Mouse (Mus musculus) erythroid progenitor cell, adult 5-6 weeks (primary cell): ENCODE results near the gene Nme8. TPM values are rescaled to one million over a fixed set of nuclear protein-coding genes. Genes with fewer than 3 reads are reported as not detected.

Experiments used
- ATAC-seq: replicated peaks from 2 replicates; pipeline ENCODE4 v1.8.0; 2016; ENCODE audit warnings: moderate number of reproducible peaks, mild to moderate bottlenecking, moderate TSS enrichment, inconsistent platforms; ENCODE audit not compliant: poor library complexity, low FRiP score, severe bottlenecking
- total RNA-seq, 2 experiments: library from RNA; stranded (forward) in 1 of 2; stranded (reverse) in 1 of 2; fragments of 150-400 nt in 1 of 2; fragments of 186-747, 209-891 nt in 1 of 2; gene quantifications; 2 replicates each; pipeline versions ENCODE4 v1.2.3 to v1.2.4; 2015 to 2017; ENCODE audit warnings: low replicate concordance in 2 of 2

Nme8 gene
- total RNA-seq (2015; ENCODE audit: low replicate concordance): not detected in 2 replicates
- total RNA-seq (2017; ENCODE audit: low replicate concordance): not detected in 2 replicates

DNA sequence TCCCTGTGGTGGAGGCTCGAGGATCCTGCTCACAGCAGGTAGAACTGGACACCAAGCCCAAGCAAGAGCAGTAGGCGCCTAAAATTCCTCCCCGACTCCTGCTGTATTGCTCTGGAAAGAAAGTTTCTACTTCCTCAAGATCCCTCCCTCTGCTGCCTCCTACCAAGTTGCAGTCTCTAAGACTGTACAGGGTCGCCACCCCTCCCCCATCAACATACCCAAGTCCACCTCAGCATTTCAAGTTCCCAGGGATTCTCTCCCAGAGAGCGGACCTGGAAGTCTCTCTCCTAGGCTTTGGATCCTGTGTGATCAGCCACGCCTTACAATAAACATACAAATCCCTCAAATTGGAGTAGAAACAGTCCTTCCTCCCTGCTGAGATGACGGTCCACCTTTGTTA lies at the start of gene Nme8:
TSS of gene Nme8 (minus strand) at position 5 of the 400 bp plus-strand sequence.
- no peak for ATAC-seq

GRCm38 (mm10) chr13:19745741-19746140 lies 48.1 kb upstream of the Nme8 start:
- no peak for ATAC-seq

- no peak for ATAC-seq
Measured at GRCm38 (mm10) chr13:19744536-19744935, 46.9 kb upstream of the Nme8 start.

- no peak for ATAC-seq
Measured at GRCm38 (mm10) chr13:19734597-19734996, 37.0 kb upstream of the Nme8 start.

GRCm38 (mm10) chr13:19730826-19731225 lies 33.2 kb upstream of the Nme8 start:
- no peak for ATAC-seq

DNA sequence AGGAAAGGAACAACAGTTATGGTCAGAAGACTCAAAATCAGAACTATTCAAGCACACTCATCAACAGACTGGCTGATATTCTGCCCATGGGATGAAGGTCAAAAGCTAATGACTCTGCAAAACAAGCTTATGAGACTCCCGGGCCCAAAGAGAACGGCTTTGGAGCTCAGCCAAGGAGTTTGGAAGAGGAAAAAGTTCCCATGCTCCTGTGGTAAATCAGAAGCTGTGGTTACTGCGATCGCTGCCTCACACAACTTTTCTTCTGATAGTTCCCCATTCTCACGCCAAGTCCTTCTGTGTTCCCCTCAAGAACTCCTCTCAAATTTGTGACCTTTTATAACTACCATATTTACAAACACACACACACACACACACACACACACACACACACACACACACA lies 21.4 kb upstream of the Nme8 start:
- ATAC-seq: no peak

- no peak for ATAC-seq
Measured at GRCm38 (mm10) chr13:19717201-19717600, 19.6 kb upstream of the Nme8 start.

- no peak for ATAC-seq
Measured at GRCm38 (mm10) chr13:19703806-19704205, 6.2 kb upstream of the Nme8 start.

GRCm38 (mm10) chr13:19701443-19702078 lies 4.0 kb upstream of the Nme8 start:
- no peak for ATAC-seq

DNA sequence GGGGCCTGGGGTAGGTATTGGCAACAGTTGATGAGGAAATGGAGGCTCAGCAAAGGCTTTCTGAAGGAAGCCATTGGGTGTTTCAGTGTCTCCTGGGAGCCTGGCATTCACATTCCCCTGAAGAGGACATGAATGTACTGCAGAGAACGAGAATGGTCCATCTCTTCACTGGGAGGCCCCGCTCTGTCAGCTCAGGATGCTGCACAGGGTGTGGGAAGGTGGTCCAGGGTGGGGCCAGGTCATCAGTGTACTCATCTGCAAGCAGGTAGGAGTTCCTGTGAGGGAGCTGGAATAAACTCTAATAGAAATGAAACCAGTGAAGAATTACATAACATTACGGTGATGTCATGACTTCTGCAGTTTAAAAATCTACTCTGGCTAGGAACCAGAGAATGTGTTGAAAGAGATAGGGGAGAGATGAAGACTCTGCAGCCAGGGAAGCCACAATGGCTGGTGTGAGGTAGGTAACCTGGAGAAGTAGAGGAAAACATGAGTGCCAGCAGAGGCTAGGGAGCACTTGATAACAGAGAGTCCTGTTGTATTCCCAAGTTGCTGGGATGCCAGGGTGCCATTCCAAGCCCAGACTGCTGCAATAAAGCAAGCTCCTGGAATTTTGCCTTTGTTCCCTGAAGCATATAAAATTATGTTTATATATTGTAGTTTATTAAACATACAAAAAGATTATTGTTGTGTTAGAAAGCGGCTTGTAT lies 3.3 kb upstream of the Nme8 start:
- ATAC-seq: no peak

- peak; percentile 59; the same call in 1 of the 2 replicates for ATAC-seq
Measured at GRCm38 (mm10) chr13:19698524-19699173, 1.1 kb upstream of the Nme8 start.

DNA sequence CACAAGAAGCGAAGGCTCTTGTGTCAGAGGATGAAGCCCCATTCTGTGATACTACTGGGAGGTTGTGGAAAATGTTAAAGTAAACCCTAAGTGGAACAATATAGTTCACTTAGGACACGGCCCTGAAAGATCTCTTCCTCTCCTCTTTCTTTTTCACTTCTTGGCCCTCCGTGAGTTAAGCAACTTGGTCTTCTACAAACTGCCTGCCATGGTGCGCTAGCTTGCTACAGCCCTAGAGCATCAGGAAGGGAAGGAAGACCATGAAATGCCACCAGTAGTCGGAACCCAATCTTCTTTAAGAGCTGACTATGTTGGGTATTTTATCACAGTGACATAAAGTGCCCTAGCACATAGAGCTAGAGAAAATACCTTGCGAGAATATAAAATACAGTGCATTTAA lies 7.2 kb downstream of the Nme8 start:
- ATAC-seq: no peak

DNA sequence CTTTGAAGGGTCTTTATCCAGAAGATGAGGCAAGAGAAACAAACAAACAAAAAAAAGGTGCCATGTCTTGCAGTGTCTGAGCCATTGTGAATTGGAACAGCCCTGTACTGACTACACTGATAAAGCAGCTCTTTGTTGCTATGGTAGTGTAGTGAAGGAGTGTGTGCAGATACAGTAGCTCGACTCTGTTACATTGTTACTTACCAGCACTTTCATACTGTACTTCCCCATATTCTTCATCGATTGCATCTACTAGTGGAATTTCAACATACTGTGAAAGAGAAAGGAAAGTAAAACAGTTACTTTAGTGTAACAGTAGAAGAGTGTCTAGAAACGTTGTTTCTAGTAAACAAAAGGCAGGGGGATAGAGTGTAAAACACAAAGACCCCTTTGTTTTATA lies 7.6 kb downstream of the Nme8 start:
- no peak for ATAC-seq

DNA sequence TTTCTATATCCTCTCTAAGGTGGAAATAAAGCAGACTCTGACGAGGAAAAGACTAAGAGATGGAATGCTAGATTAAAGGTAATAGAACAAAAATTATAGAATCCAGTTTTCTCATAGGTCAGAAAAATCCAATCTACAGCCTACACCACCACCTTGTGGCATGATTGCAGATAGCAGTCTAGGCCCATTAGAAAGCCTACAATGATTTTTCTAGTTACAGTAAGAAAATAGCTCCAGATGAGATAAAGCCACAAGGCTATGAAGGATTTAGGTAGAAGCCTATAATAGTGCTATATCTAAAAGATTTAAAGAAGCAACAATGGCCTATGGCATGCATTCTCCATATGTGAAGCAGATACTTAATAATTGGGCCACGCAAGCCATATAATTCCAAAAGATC lies 13.6 kb downstream of the Nme8 start:
- no peak for ATAC-seq

GRCm38 (mm10) chr13:19682879-19683640 lies 14.5 kb downstream of the Nme8 start:
- no peak for ATAC-seq

- ATAC-seq: no peak
Measured at GRCm38 (mm10) chr13:19674601-19675000, 23.0 kb downstream of the Nme8 start.

DNA sequence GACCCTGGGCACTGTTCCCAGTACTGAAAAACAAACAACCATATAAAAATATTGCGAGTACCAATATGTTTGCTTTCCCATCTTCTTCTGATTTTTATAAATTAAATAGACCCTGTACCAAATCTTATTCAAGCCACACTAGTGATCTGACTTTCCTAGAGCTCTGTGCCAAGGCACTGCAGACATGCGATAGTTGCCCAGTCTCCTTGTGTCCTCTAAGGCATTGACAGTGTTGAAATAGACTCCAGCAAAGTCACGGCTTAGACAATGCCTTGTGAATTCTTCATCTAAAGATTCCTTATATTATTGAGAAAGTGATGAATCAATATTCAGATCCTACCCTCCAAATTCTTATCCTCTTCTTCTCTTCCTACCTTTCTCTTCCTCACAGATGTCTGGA lies 23.6 kb downstream of the Nme8 start:
- no peak for ATAC-seq

GRCm38 (mm10) chr13:19668355-19669140 lies 29.0 kb downstream of the Nme8 start:
- ATAC-seq: no peak

DNA sequence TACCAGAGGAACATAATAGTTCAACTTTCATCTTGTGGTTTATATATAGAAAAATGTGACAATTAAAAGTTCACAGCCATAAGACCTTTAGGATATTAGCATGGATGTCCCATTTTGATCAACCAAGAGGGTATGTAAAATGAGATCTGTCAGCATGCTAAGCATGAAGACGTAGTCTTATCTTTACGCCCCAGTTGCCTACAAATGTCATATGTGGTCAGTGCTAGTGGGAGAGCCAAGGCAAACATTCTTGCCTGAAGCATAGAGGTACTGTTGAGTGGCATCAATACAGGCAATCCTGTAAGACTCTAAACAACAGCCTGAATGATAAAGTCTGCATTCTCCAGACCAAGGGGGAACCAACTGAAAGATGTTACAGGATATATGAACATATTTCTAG lies 45.2 kb downstream of the Nme8 start:
- ATAC-seq: peak; percentile 65

DNA sequence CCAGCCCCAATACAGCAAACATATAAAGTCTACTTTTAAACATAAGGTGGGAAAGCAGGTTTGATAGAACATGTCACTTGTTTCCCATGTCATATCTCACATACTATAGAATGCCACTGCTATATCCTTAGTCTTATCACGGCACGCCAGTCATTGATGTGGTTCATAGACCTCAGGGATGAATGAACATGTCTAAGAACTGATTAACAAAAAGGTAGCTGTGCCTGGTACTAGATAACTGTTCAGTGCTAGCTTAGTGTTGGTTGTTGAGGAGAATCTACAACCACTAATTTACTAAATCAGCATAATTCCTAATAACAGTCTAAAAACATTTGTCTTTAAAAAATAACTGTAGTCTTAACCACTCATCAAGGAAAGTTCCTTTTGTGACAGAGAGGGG lies 47.8 kb downstream of the Nme8 start:
- ATAC-seq: peak; percentile 88
